Mouse (Mus musculus): ENCODE measurements at regions not wholly inside any gene's neighbourhood (a gene's known extent, or its start where the extent isn't known, plus 50 kb on each side); places are given as distances from the start of the nearest gene placed in this dataset.
"Not testable (repeated sequence)": the region's sequence is repeated elsewhere in the genome, so short reads cannot be mapped to it uniquely, and the experiment has no call there.

DNA sequence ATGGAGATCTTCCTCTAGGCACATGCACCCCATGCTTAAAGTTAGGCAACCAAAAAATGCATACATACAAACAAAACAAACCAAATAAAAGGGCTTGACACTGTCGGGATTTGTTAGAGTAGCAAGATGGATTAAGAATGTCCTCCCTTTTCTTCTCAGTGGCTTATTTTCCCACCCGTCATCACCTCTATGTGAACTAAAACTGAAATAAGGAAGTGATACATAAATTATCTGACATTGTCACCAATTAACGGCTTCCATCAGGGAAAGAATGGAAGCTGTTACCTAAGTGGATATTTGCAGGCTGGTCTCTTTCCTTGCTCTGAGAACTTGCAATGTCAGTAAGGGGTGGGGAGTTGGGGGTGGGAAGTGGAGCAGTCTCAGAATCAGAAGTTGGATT is 541.5 kb downstream of the Diaph3 start:
- 48% methylated on average over 3 of the region's 3 CpGs for WGBS
- no peaks in the 10 kb centered on the region for H3K36me3 ChIP-seq
- no peak overlapping the region for H3K4me3 ChIP-seq (replicated peaks)
- no peak for ATAC-seq (ENCODE audit: insufficient number of reproducible peaks, insufficient read depth, low FRiP score, low TSS enrichment, low read depth)
- no peak overlapping the region for H3K9ac ChIP-seq (replicated peaks)
- no peak overlapping the region for H3K4me2 ChIP-seq
- no peaks in the 10 kb centered on the region for H3K4me1 ChIP-seq (replicated peaks)
- no peaks in the 10 kb centered on the region for H3K9me3 ChIP-seq
- no peaks in the 10 kb centered on the region for H3K27me3 ChIP-seq
- H3K27ac ChIP-seq: no peak overlapping the region

DNA sequence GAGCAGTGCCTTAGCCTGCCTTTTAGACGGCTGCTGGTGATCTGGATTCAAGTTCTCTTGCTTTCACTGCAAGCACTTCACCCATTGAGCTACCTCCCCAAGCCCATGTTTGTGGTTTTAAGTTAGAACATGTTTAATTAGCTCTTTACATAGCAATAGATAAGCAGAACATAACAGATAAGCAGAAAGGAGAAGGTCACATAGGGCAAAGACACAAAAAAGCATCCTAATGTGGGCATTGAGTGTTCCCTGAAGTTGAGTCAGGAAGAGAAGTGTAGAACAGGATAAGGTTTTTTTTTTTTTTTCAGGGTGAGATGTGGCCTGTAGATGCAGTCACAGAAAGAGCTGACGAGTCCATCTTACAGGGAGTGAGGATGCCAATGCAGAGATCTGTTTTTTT is 552.5 kb downstream of the Diaph3 start:
- Histone ChIP-seq H3K4me1 (replicated peaks) (no peaks in the 10 kb centered on the region), H3K36me3 (no peaks in the 10 kb centered on the region), H3K27me3 (no peaks in the 10 kb centered on the region), H3K9ac (replicated peaks) (no peak overlapping the region), H3K4me3 (replicated peaks) (no peak overlapping the region), H3K9me3 (no peaks in the 10 kb centered on the region), H3K4me2 (no peak overlapping the region), H3K27ac (no peak overlapping the region)
- 84% methylated on average over 2 of the region's 2 CpGs for WGBS
- ATAC-seq (ENCODE audit: insufficient number of reproducible peaks, insufficient read depth, low FRiP score, low TSS enrichment, low read depth): no peak

DNA sequence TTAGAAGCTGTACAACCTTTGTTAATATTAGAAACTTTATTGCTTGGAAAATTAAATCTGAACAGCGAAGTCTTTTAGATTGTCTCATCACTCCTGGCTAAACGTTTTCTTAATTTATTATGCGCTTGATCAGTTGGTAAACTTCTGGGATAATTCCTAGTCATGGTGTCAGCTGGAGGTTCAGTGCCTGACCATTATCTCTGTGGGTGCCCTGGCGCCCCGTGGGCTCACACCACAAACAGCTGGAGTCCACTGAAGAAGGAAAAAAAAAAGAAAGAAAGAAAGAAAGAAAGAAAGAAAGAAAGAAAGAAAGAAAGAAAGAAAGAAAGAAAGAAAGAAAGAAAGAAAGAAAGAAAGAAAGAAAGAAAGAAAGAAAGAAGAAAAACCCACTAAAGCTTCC is 555.1 kb downstream of the Diaph3 start:
- ATAC-seq (ENCODE audit: insufficient number of reproducible peaks, insufficient read depth, low FRiP score, low TSS enrichment, low read depth): not testable (repeated sequence)

DNA sequence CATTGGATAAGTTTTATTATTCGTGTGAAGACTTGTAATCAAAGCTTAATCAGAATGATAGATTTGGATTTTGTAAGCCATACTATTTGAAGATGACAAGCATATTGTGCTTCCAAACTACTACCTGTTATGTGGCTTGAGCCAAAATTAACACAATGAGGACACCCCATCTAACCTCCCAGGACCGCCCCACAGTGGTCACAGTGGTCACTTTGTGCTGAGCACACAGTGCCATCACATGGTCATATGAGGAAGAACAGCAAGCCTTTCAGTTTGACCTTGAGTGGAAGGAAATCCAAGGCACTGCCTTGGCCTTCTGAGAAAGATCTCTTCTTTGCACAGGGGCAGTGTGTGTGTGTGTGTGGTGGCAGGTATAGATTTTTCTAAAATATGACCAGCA is 578.3 kb downstream of the Diaph3 start:
- WGBS: 56% methylated on average over 2 of the region's 2 CpGs
- H3K36me3 ChIP-seq: no peaks in the 10 kb centered on the region
- H3K9me3 ChIP-seq: no peaks in the 10 kb centered on the region
- 0 out of 2 replicates have a peak, but pooled peaks cover 3% of the 10 kb centered on the region for H3K4me1 ChIP-seq (replicated peaks)
- no peak overlapping the region for H3K4me2 ChIP-seq
- H3K4me3 ChIP-seq (replicated peaks): no peak overlapping the region
- no peak overlapping the region for H3K9ac ChIP-seq (replicated peaks)
- ATAC-seq (ENCODE audit: insufficient number of reproducible peaks, insufficient read depth, low FRiP score, low TSS enrichment, low read depth): no peak
- no peak overlapping the region for H3K27ac ChIP-seq
- no peaks in the 10 kb centered on the region for H3K27me3 ChIP-seq

More for the DNA sequence above, 555.1 kb downstream of the Diaph3 start:
- not testable (repeated sequence) for H3K27ac ChIP-seq; H3K4me3 ChIP-seq (replicated peaks); H3K4me1 ChIP-seq (replicated peaks); H3K9ac ChIP-seq (replicated peaks); H3K36me3 ChIP-seq; H3K27me3 ChIP-seq; H3K4me2 ChIP-seq; H3K9me3 ChIP-seq
- 65% methylated on average over 5 of the region's 5 CpGs for WGBS

DNA sequence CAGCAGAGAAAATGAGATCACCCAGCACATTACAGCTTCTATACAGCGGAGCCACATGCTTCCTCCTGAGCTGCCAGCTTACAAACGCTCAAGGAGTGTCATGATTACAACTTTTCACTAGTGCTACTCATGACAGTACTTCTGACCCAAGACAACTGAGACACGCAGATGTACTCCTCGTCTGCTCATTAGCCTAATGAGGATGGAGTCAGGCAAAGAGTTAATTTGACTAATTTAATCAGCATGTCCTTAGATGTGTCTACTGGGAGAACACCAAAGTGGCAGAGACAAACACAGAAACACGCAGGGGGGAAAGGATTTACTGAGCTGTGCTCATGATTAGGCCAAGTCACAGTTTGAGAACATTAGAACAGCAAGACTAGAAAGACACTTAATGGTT is 603.0 kb downstream of the Diaph3 start:
- Histone ChIP-seq H3K4me1 (replicated peaks) (no peaks in the 10 kb centered on the region), H3K4me2 (no peak overlapping the region), H3K9ac (replicated peaks) (no peak overlapping the region), H3K36me3 (no peaks in the 10 kb centered on the region), H3K4me3 (replicated peaks) (no peak overlapping the region), H3K9me3 (no peaks in the 10 kb centered on the region), H3K27ac (no peak overlapping the region), H3K27me3 (no peaks in the 10 kb centered on the region)
- no peak for ATAC-seq (ENCODE audit: insufficient number of reproducible peaks, insufficient read depth, low FRiP score, low TSS enrichment, low read depth)
- 74% methylated on average over 5 of the region's 5 CpGs for WGBS

DNA sequence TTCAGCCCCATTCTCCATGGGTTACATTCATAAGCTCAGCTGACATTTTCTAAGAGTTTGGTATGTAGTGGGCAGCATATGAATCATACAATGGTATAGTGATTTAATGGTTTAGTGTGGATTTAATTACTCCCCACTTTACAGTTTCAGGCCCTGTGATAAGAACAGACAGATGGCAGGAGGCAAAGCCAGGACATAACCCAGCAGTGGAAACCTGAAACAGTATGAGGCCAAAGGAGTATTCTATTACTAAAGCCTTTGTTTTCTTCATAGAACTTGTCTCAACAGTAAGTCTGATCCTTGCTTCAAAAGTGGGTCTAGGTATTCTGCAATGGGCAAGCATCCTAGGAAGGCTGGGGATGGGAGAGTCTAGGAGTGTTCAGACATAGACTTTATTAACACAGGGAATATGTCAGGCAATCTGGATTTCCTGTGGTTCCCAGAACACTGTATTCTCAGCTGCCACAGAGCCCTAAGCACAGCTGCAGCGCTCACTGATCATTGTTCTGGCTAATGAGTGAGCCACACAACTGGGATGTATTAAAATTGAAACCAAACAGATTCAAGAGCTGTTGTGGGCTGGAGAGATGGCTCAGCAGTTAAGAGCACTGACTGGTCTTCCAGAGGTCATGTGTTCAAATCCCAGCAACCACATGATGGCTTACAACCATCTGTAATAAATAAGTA is 604.6 kb downstream of the Diaph3 start:
- Histone ChIP-seq H3K4me1 (replicated peaks) (no peaks in the 10 kb centered on the region), H3K27ac (no peak overlapping the region), H3K4me3 (replicated peaks) (no peak overlapping the region), H3K27me3 (no peaks in the 10 kb centered on the region), H3K4me2 (no peak overlapping the region), H3K9ac (replicated peaks) (no peak overlapping the region), H3K36me3 (no peaks in the 10 kb centered on the region), H3K9me3 (no peaks in the 10 kb centered on the region)
- 84% methylated on average over 1 of the region's 1 CpGs for WGBS
- no peak for ATAC-seq (ENCODE audit: insufficient number of reproducible peaks, insufficient read depth, low FRiP score, low TSS enrichment, low read depth)

DNA sequence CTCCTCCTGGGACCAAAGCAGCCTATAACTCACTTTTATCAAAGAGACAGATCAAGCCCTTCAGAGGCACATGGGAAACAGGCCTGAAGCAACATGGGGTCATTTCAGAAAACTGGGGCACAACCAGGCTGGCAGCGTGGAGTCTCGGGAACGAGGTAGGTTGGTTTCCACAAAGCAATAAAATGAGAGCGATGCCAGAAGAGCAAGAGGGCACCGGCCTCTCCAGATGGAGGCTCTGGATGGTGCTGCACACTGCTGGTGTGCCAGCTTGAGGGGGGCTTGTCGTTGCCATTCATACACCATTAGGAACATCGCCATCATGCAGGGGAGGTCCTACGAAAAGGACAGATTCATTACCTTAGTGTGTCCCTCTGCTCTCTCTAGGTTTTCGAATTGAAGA is 630.6 kb downstream of the Diaph3 start:
- H3K36me3 ChIP-seq: no peaks in the 10 kb centered on the region
- no peak overlapping the region for H3K4me3 ChIP-seq (replicated peaks)
- no peaks in the 10 kb centered on the region for H3K27me3 ChIP-seq
- no peak overlapping the region for H3K9ac ChIP-seq (replicated peaks)
- no peak for ATAC-seq (ENCODE audit: insufficient number of reproducible peaks, insufficient read depth, low FRiP score, low TSS enrichment, low read depth)
- 0 out of 2 replicates have a peak, but pooled peaks cover 4% of the 10 kb centered on the region for H3K9me3 ChIP-seq
- H3K27ac ChIP-seq: no peak overlapping the region
- H3K4me1 ChIP-seq (replicated peaks): no peaks in the 10 kb centered on the region
- 91% methylated on average over 9 of the region's 9 CpGs for WGBS
- no peak overlapping the region for H3K4me2 ChIP-seq

DNA sequence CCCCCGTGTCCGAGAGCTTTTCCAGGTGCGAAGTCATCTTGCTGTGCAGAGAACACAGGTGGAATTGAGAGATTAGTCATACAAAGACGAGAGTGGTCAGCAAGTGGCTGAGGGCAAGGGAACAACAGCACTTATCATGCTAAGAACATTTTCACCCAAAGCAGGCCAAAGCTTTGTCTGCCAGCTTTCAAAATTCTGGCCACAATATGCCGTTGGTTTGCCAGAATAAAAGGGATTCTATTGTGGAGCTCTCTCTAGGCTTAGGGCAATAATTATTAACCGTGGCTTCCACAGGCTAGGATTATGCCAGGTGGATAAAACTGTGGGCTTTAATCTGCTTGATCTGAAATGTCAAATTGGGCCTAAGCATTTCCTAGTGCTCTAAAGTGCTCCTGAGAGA is 631.3 kb downstream of the Diaph3 start:
- no peaks in the 10 kb centered on the region for H3K4me1 ChIP-seq (replicated peaks)
- H3K9ac ChIP-seq (replicated peaks): no peak overlapping the region
- no peak overlapping the region for H3K4me3 ChIP-seq (replicated peaks)
- no peak overlapping the region for H3K27ac ChIP-seq
- no peaks in the 10 kb centered on the region for H3K27me3 ChIP-seq
- no peaks in the 10 kb centered on the region for H3K36me3 ChIP-seq
- 90% methylated on average over 6 of the region's 6 CpGs for WGBS
- no peak for ATAC-seq (ENCODE audit: insufficient number of reproducible peaks, insufficient read depth, low FRiP score, low TSS enrichment, low read depth)
- H3K4me2 ChIP-seq: no peak overlapping the region
- H3K9me3 ChIP-seq: 0 out of 2 replicates have a peak, but pooled peaks cover 4% of the 10 kb centered on the region

DNA sequence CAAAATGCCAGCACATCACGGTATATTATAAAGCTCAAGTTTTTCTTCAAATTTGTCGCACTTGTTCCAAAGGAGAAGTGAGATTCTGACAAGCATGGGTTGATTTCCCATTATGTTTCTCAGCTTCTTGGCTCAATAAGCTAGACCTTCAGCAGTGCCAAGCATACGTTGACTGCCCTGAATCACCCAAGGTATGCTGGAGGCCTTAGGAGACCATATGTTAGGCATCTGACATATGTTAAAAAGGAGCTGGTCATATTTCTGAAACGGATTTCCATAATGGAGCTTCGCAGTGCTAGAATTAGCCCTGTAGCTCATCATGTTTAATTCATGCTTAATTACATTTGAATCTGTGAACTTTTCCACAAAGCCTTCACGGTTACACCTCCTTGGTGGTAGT is 634.7 kb downstream of the Diaph3 start:
- 90% methylated on average over 6 of the region's 6 CpGs for WGBS
- no peak overlapping the region for H3K9ac ChIP-seq (replicated peaks)
- ATAC-seq (ENCODE audit: insufficient number of reproducible peaks, insufficient read depth, low FRiP score, low TSS enrichment, low read depth): no peak
- no peaks in the 10 kb centered on the region for H3K4me1 ChIP-seq (replicated peaks)
- H3K27me3 ChIP-seq: no peaks in the 10 kb centered on the region
- H3K36me3 ChIP-seq: no peaks in the 10 kb centered on the region
- no peak overlapping the region for H3K27ac ChIP-seq
- no peak overlapping the region for H3K4me3 ChIP-seq (replicated peaks)
- no peak overlapping the region for H3K4me2 ChIP-seq
- 0 out of 2 replicates have a peak, but pooled peaks cover 4% of the 10 kb centered on the region for H3K9me3 ChIP-seq

DNA sequence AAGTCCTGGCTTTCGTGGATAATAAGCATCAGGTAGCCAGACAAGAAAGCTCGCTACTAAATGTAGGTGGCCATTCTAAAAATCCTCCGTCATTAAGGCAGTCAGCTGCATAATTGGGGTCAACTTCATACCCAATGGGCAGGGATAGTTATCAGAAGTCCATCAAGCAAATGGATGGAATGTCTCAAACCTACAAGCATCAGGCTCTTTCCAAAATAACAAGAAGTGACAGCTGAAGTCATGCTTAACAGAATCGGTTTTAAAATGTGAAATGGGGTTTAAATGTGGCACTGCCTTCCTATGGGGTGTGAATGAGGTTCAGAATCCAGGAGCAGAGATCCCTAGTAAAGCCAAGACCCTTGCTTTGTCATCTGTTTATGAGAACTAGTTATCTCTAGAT is 650.2 kb downstream of the Diaph3 start:
- no peak for ATAC-seq (ENCODE audit: insufficient number of reproducible peaks, insufficient read depth, low FRiP score, low TSS enrichment, low read depth)
- Histone ChIP-seq H3K4me2 (no peak overlapping the region), H3K9me3 (no peaks in the 10 kb centered on the region), H3K27me3 (no peaks in the 10 kb centered on the region), H3K4me1 (replicated peaks) (no peaks in the 10 kb centered on the region), H3K27ac (no peak overlapping the region), H3K4me3 (replicated peaks) (no peak overlapping the region), H3K36me3 (no peaks in the 10 kb centered on the region), H3K9ac (replicated peaks) (no peak overlapping the region)
- WGBS: 83% methylated on average over 4 of the region's 4 CpGs

DNA sequence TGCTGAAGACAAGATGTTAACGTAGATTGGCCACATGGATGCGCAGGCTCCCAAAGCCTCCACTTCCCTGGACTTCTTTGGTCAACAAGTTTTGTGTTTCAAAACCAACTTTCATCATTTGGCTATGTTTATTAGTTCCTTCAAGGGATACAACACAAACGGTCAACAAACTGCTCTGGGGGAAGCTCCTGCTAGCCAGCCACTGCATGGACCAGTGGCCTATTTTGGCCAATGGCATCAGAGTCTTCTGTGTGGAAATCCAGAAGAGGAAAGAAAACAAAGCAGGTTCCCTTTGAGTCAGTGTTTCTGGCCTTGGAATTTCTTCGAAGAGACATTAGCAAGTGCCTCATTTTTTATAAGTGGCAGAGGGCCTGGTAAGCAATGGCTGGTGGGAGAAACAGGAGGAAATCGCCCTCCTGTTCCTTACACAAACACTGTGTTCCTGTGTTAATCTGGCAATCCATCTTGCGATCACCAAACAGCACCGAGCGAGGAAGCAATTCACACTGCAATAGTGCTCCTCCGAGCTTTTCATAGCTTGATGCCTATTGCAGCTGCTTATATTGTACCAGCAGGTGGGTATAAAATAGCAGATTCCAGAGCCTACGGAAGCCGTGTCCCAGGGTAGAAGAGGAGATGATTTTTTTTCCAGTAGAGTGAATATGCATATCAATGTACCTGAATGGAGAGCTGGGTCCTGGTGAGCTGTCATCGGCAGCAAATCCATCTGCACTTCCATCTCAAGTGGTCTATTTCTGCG is 651.0 kb downstream of the Diaph3 start:
- Histone ChIP-seq H3K36me3 (no peaks in the 10 kb centered on the region), H3K27ac (no peak overlapping the region), H3K9ac (replicated peaks) (no peak overlapping the region), H3K9me3 (no peaks in the 10 kb centered on the region), H3K4me3 (replicated peaks) (no peak overlapping the region), H3K4me1 (replicated peaks) (no peaks in the 10 kb centered on the region), H3K4me2 (no peak overlapping the region), H3K27me3 (no peaks in the 10 kb centered on the region)
- ATAC-seq (ENCODE audit: insufficient number of reproducible peaks, insufficient read depth, low FRiP score, low TSS enrichment, low read depth): no peak
- 76% methylated on average over 13 of the region's 13 CpGs for WGBS
